Mouse (Mus musculus): ENCODE data around the gene Cib2. TPM values are rescaled to one million over a fixed set of nuclear protein-coding genes. Genes with fewer than 3 reads are reported as not detected.
A peak's percentile ranks its signal among the peaks of the same experiment; 100 is the strongest.
"Not testable (repeated sequence)": the region's sequence is repeated elsewhere in the genome, so short reads cannot be mapped to it uniquely, and the experiment has no call there.

Cib2 gene
- total RNA-seq (2021) = 96.9 and 114 TPM in 2 replicates
- long read RNA-seq, experiment 1, transcript Cib2-201 (6 exons, 1,433 nt) = major isoform, 138 of 154 reads
- long read RNA-seq, experiment 1, partial matches to known transcripts = 1 of 154 reads
- long read RNA-seq, experiment 1, other reads (novel, unspliced or antisense) = 15 of 154 reads
- long read RNA-seq, experiment 2, transcript Cib2-201 (6 exons, 1,433 nt) = major isoform, 172 of 197 reads
- long read RNA-seq, experiment 2, partial matches to known transcripts = 7 of 197 reads
- long read RNA-seq, experiment 2, other reads (novel, unspliced or antisense) = 18 of 197 reads

GRCm38 (mm10) chr9:54559771-54560471, at the start of gene Cib2:
Cib2 (minus strand) TSS chr9:54560218.
- DNase-seq = peak; percentile 93

GRCm38 (mm10) chr9:54604886-54605285, 44.9 kb upstream of the Cib2 start:
- DNase-seq = peak; percentile 88

GRCm38 (mm10) chr9:54604131-54604654, 44.2 kb upstream of the Cib2 start:
- DNase-seq = peak; percentile 66

GRCm38 (mm10) chr9:54602916-54603315, 42.9 kb upstream of the Cib2 start:
- DNase-seq = no peak

- no peak for DNase-seq
Measured at GRCm38 (mm10) chr9:54602386-54602785, 42.4 kb upstream of the Cib2 start.

GRCm38 (mm10) chr9:54596752-54597465, 36.9 kb upstream of the Cib2 start:
- DNase-seq = no peak

- peak; percentile 63 for DNase-seq
Measured at GRCm38 (mm10) chr9:54593652-54594051, 33.6 kb upstream of the Cib2 start.

- peak; percentile 49 for DNase-seq
Measured at GRCm38 (mm10) chr9:54587863-54588262, 27.8 kb upstream of the Cib2 start.

- peak; percentile 100 for DNase-seq
Measured at GRCm38 (mm10) chr9:54586199-54587061, 26.4 kb upstream of the Cib2 start, which contains the start of gene Idh3a. Idh3a (plus strand) TSS chr9:54586334.

- DNase-seq = no peak
Measured at GRCm38 (mm10) chr9:54585839-54586198, 25.8 kb upstream of the Cib2 start.

GRCm38 (mm10) chr9:54584127-54584526, 24.1 kb upstream of the Cib2 start:
- DNase-seq = not testable (repeated sequence)

GRCm38 (mm10) chr9:54583712-54584111, 23.7 kb upstream of the Cib2 start:
- no peak for DNase-seq

GRCm38 (mm10) chr9:54571130-54571839, 11.3 kb upstream of the Cib2 start:
- DNase-seq = no peak

GRCm38 (mm10) chr9:54568732-54569131, 8.7 kb upstream of the Cib2 start:
- no peak for DNase-seq

- DNase-seq = no peak
Measured at GRCm38 (mm10) chr9:54566958-54567357, 6.9 kb upstream of the Cib2 start.

GRCm38 (mm10) chr9:54560831-54561601, 998 bp upstream of the Cib2 start:
- no peak for DNase-seq

GRCm38 (mm10) chr9:54558731-54559130, 1.3 kb downstream of the Cib2 start:
- no peak for DNase-seq

- DNase-seq = no peak
Measured at GRCm38 (mm10) chr9:54555044-54555443, 5.0 kb downstream of the Cib2 start.

- peak; percentile 54 for DNase-seq
Measured at GRCm38 (mm10) chr9:54552409-54552808, 7.6 kb downstream of the Cib2 start.

GRCm38 (mm10) chr9:54549433-54549832, 10.6 kb downstream of the Cib2 start:
- DNase-seq = no peak
